Mouse (Mus musculus) hindbrain, embryonic 10.5 days (tissue): Measurements from ENCODE around the gene Zc3h15. TPM values are rescaled to one million over a fixed set of nuclear protein-coding genes. Genes with fewer than 3 reads are reported as not detected.

Experiments used
- DNase-seq: peaks from one replicate; pipeline ENCODE4 v3.0.0-alpha.2; 2017; ENCODE audit warnings: low spot score
- H3K27ac ChIP-seq: fragments of 300-500 bp; sonication (generic); 2 replicates; pipeline ENCODE4 v1.5.1; 2016; ENCODE audit warnings: mild to moderate bottlenecking, moderate library complexity
- H3K27me3 ChIP-seq: fragments of 300-500 bp; sonication (generic); 2 replicates; pipeline ENCODE4 v1.6.1; 2016; ENCODE audit warnings: mild to moderate bottlenecking; ENCODE audit not compliant: poor library complexity, insufficient read depth, severe bottlenecking
- H3K36me3 ChIP-seq: fragments of 300-500 bp; sonication (generic); 2 replicates; pipeline ENCODE4 v1.6.1; 2016; ENCODE audit warnings: mild to moderate bottlenecking, moderate library complexity
- H3K4me1 ChIP-seq: fragments of 300-500 bp; sonication (generic); replicated peaks from 2 replicates; pipeline ENCODE4 v1.6.1; 2016; ENCODE audit warnings: mild to moderate bottlenecking
- H3K4me3 ChIP-seq: fragments of 300-500 bp; sonication (generic); 2 replicates; pipeline ENCODE4 v1.5.1; 2016; ENCODE audit warnings: mild to moderate bottlenecking, moderate library complexity
- H3K9me3 ChIP-seq: fragments of 300-500 bp; sonication (generic); 2 replicates; pipeline ENCODE4 v1.6.1; 2016; ENCODE audit warnings: mild to moderate bottlenecking, moderate library complexity
- WGBS: fragments of 180-500 bp; shearing (Covaris S2); methylation state at CpG from one replicate; pipeline ENCODE4 v1.1.7; 2016; 5-methylcytosine and 5-hydroxymethylcytosine counted together
- polyA plus RNA-seq: library from polyadenylated mRNA; unstranded; fragments of >200 nt; fragmentation: Nextera tagmentation; extraction: Ambion mirVana; gene quantifications from 2 replicates; pipeline ENCODE4 v1.2.1, GENCODE M21; 2016

Zc3h15 gene
- polyA plus RNA-seq, 1 experiment from 2014 or later: 99.6 TPM

DNA sequence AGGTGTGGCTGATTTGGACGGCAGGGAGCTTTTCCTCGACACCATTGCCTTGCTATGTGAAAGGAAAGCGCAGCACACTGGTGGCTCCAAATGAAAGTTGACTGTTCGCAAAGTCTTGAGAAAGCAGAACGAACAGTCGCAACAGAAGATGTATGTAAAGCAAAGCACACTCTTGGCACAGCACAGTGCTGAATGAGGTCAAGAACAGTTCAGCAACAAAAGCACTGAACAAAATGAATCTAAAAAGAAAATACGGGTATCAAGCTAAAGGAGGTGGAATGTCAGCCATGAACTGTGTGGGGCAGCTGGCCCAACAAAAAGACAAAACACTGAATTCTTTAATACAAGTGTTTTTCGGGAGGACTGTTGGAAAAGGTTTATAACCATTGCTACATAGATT lies 37.1 kb downstream of the Zc3h15 start:
- Histone ChIP-seq H3K36me3 (no peaks in the 10 kb centered on the region), H3K4me1 (no peaks in the 10 kb centered on the region), H3K9me3 (no peaks in the 10 kb centered on the region), H3K27me3 (no peaks in the 10 kb centered on the region), H3K27ac (no peak overlapping the region), H3K4me3 (no peak overlapping the region)
- no peak for DNase-seq
- WGBS: 91% methylated on average over 8 of the region's 8 CpGs

DNA sequence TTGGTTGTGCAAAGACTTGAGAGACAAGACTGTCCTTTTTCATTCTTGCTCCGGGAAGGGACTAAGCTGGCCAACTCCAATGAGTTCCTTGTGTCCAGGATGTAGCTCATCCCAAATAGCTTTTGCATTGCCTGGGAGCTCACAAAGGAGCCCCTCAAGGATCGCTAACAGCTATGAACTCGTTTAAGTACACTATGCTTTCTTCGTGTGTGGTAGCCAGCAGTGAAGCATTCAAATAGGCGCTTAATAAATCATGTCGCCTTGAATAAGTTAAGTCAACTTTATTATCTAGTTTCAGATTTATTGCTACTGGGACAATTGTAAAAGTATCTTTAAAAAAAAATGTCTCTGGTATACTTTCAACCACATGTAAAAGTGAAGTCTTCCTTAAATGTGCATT lies 37.5 kb downstream of the Zc3h15 start:
- Histone ChIP-seq H3K4me1 (no peaks in the 10 kb centered on the region), H3K27ac (no peak overlapping the region), H3K4me3 (no peak overlapping the region), H3K9me3 (no peaks in the 10 kb centered on the region), H3K36me3 (no peaks in the 10 kb centered on the region), H3K27me3 (no peaks in the 10 kb centered on the region)
- WGBS: 85% methylated on average over 6 of the region's 6 CpGs
- DNase-seq: no peak

DNA sequence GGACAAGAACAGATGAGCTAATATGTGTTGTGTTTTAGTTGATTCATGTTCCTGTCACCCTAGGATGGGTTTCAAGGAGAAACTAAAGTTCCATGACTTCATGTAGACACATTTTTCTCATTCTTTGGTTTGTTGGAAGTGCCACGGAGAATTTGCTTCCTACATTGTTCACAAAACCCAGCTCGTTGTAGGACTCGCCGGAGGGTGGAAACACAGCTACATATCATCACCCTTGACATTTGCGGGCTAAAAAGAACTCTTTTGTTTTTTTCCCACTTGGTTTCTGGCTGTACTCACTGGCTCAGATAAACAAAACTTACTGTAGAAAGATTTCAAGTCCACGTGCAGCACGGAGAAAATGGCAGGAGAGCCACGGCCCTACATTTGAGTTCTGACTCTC lies 38.0 kb downstream of the Zc3h15 start:
- Histone ChIP-seq H3K27ac (no peak overlapping the region), H3K9me3 (no peaks in the 10 kb centered on the region), H3K4me1 (no peaks in the 10 kb centered on the region), H3K27me3 (no peaks in the 10 kb centered on the region), H3K36me3 (no peaks in the 10 kb centered on the region), H3K4me3 (no peak overlapping the region)
- 83% methylated on average over 8 of the region's 8 CpGs for WGBS
- no peak for DNase-seq

DNA sequence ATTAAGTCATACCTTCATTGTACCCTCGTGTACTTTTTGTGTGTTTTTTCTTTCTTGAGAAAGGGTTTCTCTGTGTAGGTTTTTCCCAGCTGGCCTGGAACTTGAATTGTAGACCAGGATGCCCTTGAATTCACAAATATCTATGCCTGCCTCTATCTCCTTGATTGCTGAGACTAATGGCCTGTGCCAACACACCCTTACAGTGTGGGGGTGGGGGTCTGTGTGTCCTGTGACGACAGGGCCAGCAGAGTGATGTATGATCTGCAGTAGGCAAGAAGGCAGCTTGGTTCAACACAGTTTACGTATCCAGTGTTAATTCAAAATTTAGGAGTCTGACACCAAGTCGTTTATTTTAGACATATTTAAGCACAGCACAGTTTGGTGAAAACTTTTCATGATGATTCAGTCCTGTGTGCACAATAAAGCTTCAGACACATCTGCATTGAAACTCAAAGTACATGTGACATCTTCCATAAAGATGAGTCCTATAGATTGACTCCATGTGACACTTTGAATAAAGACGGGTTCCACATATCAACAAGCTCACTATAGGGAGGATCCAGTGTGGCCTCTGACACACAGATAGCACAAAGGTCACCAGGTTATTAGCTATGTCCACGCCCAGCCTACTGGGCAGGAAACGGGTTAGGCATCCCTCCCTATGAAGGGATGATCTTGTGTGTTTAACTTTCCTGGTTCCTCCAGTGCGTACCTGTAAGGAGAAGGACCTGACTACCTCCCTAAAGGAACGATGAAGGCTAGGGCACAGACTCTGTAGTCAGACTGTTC lies 39.7 kb downstream of the Zc3h15 start:
- H3K27me3 ChIP-seq: no peaks in the 10 kb centered on the region
- no peaks in the 10 kb centered on the region for H3K36me3 ChIP-seq
- DNase-seq: no peak
- H3K9me3 ChIP-seq: peaks cover 6% of the 10 kb centered on the region; the same call in 1 of the 2 replicates
- WGBS: 87% methylated on average over 9 of the region's 9 CpGs
- H3K27ac ChIP-seq: no peak overlapping the region
- no peaks in the 10 kb centered on the region for H3K4me1 ChIP-seq
- H3K4me3 ChIP-seq: no peak overlapping the region

DNA sequence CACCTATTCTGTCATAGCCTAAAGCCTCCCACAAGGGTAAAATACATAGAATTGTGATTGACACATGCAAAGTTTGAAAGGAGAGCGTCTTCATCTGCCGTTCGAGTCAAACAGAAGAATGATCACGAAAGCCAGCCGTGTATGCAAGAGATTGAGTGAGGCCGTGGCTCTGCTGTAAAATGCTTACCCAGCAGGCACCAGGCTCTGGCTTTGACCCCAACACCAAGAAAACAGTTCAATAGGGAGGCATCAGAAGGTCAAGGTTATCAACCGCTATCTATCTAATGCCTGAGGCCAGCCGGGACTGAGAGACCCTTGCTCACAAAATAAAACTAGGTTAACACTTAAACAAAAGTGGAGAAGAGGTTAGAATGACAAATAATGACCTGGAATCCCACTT lies 40.5 kb downstream of the Zc3h15 start:
- no peak overlapping the region for H3K4me3 ChIP-seq
- H3K4me1 ChIP-seq: no peaks in the 10 kb centered on the region
- 89% methylated on average over 8 of the region's 8 CpGs for WGBS
- no peak for DNase-seq
- no peaks in the 10 kb centered on the region for H3K27me3 ChIP-seq
- H3K9me3 ChIP-seq: peaks cover 9% of the 10 kb centered on the region; the same call in 1 of the 2 replicates
- no peaks in the 10 kb centered on the region for H3K36me3 ChIP-seq
- H3K27ac ChIP-seq: no peak overlapping the region

DNA sequence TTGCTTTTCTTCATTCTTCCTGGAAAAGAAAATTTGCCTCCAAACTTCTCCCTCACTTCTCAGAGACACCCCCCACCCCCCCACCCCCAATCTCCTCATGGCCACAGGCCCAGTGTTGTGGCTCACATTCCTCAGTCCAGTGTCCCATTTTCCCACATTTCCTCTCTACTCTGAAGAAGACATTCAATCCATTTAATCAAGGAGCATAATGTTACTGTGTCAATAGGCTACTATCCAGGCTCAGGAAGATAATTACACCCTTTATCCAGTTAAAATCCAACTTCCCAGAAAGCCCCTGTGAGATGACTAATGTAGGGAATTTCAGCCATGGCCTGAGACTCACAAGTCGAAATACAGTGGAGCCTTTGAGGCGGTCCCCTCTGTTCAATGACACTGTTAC lies 46.1 kb downstream of the Zc3h15 start:
- Histone ChIP-seq H3K4me3 (no peak overlapping the region), H3K9me3 (peaks cover 9% of the 10 kb centered on the region; the same call in 1 of the 2 replicates), H3K27ac (no peak overlapping the region), H3K36me3 (no peaks in the 10 kb centered on the region), H3K27me3 (no peaks in the 10 kb centered on the region), H3K4me1 (peaks cover 5% of the 10 kb centered on the region)
- 80% methylated on average over 2 of the region's 2 CpGs for WGBS
- no peak for DNase-seq

DNA sequence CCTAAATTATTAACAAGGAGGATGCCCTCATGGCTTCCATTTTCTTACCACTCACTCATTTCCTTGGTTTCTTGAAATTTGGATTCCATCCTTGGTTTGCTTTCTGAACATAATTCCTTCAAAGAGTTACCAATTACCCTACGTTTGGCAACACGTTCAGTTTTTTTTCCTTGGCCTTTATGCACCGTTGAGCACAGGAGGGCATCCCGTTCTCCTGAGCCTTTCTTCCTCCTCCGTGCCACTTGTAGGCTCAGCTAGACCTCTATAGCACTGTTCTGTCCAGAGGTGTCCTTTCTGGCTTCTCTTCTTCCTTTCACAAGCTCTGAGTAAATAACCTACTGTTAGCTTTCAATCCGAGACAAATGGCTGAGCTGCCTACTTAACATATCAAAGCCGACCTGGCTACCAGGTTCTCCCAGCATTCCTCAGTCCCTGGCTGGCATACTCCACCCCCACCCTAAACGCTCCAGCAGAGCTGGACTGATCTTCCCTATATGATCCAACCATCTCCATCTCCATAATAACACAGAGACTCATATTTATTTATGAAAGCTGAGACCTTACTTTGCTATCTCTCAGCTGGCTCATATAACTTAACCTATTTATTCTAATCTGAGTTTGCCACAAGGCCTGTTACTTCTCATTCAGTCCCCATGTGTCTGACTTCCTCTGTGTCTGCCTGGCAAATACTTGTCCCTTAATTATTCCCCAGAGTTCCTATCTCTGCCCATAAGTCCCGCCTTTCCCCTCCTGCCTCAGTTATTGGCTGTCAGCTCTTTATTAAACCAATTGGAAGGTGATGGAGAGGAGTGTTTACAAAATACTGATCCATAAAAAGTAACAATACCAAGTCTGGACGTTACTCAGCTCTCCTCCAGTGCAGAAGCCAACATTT lies 48.7 kb downstream of the Zc3h15 start:
- DNase-seq: no peak
- H3K27ac ChIP-seq: no peak overlapping the region
- 23% methylated on average over 10 of the region's 10 CpGs for whole genome bisulfite sequencing

DNA sequence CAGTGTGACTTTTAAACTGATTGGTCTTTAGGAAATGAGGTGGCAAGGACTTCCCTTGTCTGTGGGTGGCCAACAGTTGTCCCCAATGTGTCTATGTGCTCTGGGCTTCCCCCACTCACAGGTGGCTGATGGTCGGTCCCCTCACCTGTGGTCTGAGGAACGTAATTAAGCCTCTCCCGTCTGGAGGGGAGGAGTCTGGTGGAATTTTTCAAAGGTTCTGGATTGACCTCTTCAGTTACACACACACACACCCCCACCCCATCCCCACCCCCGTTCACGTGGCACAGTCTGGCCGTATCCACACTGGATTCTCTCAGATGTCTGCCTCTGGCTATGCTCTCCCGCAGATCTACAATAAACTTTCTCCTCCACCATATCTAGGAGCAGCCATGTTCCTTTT lies 49.8 kb downstream of the Zc3h15 start:
- no peaks in the 10 kb centered on the region for H3K27me3 ChIP-seq
- no peak for DNase-seq
- peaks cover 5% of the 10 kb centered on the region for H3K4me1 ChIP-seq
- 81% methylated on average over 7 of the region's 7 CpGs for WGBS
- no peak overlapping the region for H3K27ac ChIP-seq
- no peak overlapping the region for H3K4me3 ChIP-seq
- H3K9me3 ChIP-seq: peaks cover 1% of the 10 kb centered on the region; the same call in 1 of the 2 replicates
- no peaks in the 10 kb centered on the region for H3K36me3 ChIP-seq

More for the DNA sequence above, 48.7 kb downstream of the Zc3h15 start:
- Histone ChIP-seq H3K4me3 (no peak overlapping the region), H3K27me3 (no peaks in the 10 kb centered on the region), H3K4me1 (peaks cover 5% of the 10 kb centered on the region), H3K36me3 (no peaks in the 10 kb centered on the region), H3K9me3 (peaks cover 9% of the 10 kb centered on the region; the same call in 1 of the 2 replicates)

DNA sequence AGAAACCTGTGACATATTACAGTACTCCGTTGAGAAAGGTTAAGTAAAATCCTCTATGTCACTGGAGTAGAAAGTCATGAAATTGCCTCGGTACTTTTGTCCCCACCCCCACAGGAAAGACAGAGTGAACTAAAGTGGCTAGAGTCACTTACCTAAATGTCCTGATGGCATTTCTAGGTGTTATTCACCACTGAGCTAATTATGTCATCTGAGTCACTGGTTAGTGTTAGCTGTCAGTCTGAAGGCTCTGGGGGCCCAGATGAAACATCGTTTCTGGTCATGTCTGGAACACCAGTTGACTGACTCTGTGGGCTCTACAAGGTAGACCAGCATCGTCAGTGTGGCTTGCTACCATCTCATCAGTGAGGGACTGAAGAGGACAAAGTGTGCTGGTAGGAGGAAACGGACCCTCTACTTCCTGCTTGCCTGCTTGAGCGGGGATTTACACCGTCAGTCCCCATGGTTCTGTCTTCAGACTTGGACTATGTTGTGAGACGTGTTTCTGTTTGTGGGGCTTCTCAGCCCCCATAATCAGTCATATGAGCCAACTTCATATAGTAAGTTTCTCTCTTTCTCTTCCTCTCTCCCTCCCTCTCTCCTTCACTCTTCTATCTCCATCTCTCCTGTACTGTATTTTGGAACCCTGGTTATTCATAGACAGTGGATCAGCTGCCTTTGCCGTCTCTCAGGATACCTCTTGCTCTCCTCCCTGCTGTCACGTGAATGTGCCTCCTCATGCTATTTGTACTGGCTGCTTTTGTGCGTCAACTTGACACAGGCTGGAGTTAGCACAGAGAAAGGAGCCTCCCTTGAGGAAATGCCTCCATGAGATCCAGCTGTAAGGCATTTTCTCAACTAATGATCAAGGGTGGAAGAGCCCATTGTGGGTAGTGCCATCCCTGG lies 51.4 kb downstream of the Zc3h15 start:
- 79% methylated on average over 11 of the region's 11 CpGs for WGBS
- no peak for DNase-seq
- no peak overlapping the region for H3K27ac ChIP-seq
- no peaks in the 10 kb centered on the region for H3K9me3 ChIP-seq
- H3K4me3 ChIP-seq: no peak overlapping the region
- H3K4me1 ChIP-seq: peaks cover 5% of the 10 kb centered on the region
- no peaks in the 10 kb centered on the region for H3K27me3 ChIP-seq
- no peaks in the 10 kb centered on the region for H3K36me3 ChIP-seq

DNA sequence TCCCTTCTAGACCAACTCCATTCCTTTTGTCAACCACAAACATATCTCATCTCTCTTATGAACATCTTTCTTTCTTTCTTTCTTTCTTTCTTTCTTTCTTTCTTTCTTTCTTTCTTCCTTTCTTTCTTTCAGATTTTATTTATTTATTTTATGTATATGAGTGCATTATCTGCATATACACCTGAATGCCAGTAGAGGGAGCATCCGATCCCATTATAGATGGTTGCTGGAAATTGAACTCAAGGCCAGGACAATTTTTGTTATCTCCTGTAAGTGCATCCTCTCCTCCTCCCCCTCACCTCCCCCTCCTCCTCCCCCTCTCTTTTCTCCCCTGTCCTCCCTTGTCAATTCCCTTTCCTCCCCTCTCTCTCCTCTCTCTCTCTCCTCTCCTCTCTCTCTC lies 54.2 kb downstream of the Zc3h15 start:
- no peaks in the 10 kb centered on the region; the same call in 1 of the 2 replicates for H3K27me3 ChIP-seq
- no peaks in the 10 kb centered on the region for H3K9me3 ChIP-seq
- DNase-seq: no peak
- H3K4me3 ChIP-seq: no peak overlapping the region
- no peaks in the 10 kb centered on the region for H3K4me1 ChIP-seq
- 69% methylated on average over 1 of the region's 1 CpGs for WGBS
- no peak overlapping the region for H3K27ac ChIP-seq
- no peaks in the 10 kb centered on the region for H3K36me3 ChIP-seq

DNA sequence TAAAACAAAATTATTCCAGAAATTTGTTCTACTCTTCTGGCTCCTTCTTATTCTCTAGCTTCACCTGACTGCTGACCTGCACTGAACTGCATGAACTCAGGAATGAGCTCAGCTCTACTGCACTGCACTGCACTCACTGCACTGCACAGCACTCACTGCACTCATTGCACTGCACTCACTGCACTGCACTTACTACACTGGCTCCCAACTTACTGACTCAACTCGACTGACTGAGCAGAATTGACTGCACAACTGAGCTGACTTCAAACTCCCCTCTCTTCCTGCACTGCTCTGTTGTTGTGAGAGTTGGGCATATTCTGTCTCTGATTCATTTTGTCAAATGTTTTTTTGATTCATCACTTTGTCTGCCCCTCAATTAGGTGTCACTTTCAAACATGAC lies 55.1 kb downstream of the Zc3h15 start:
- Histone ChIP-seq H3K27ac (no peak overlapping the region), H3K4me3 (no peak overlapping the region), H3K27me3 (no peaks in the 10 kb centered on the region; the same call in 1 of the 2 replicates), H3K36me3 (no peaks in the 10 kb centered on the region), H3K4me1 (no peaks in the 10 kb centered on the region), H3K9me3 (no peaks in the 10 kb centered on the region)
- DNase-seq: no peak
- 64% methylated on average over 1 of the region's 1 CpGs for WGBS

DNA sequence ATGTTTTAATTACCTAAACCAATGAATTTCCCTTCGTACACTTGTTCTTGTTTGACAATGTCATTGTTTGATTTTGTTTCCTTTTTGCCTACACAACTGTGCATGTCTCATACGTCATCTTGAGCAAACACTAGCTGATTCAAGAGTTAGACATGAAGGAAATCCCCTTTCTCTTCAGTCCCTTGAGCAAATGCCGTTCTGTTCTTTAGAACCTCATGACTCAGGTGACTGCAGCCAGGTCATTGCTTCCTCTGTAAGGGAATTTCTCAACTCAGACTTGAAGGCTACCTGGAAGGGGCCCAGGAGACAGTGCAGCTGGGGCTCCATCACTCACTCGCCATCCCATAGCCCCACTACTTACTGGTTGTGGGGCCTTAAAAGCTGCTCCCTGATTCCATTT lies 56.4 kb downstream of the Zc3h15 start:
- Histone ChIP-seq H3K4me3 (no peak overlapping the region), H3K27ac (no peak overlapping the region), H3K36me3 (no peaks in the 10 kb centered on the region), H3K27me3 (peaks cover 5% of the 10 kb centered on the region; the same call in 1 of the 2 replicates), H3K4me1 (no peaks in the 10 kb centered on the region), H3K9me3 (no peaks in the 10 kb centered on the region)
- DNase-seq: no peak
- 89% methylated on average over 4 of the region's 4 CpGs for WGBS
